Mouse (Mus musculus) left cerebral cortex, adult 8-10 months (tissue): ENCODE results near the gene Poc5. TPM values are rescaled to one million over a fixed set of nuclear protein-coding genes. Genes with fewer than 3 reads are reported as not detected.

ENCODE experiments used
- microRNA-seq, 2 experiments: library from miRNA; unstranded; fragments of <30 nt; microRNA quantifications; one replicate each; pipeline ENCODE4 v1.2.0; 2022
- total RNA-seq, 4 experiments: library from RNA; stranded (reverse); gene quantifications; 2 replicates each; pipeline ENCODE4 v1.2.4; 2022

The Poc5 gene
- total RNA-seq, 4 experiments from 2014 or later: 30.6 to 38.3 (median 34.1) TPM

Small RNA genes within 50 kb of the gene (microRNA-seq; reads per million reads assigned to microRNA genes)
- 0 reads per million in 2 experiments for gene Gm25213

Other genes with a start within 250 kb of the Poc5 start
- gene Ankdd1b, start 82.9 kb downstream of the Poc5 start, total RNA-seq: 1 to 10 TPM in 1 of 4 experiments, under 1 TPM in 3; 0.24 to 1.1 (median 0.29) TPM
- gene Gm17622, start 102.4 kb downstream of the Poc5 start, total RNA-seq: not detected
- 10 to 100 TPM; 12.8 to 15.2 (median 14.3) TPM for gene Polk, start 154.3 kb downstream of the Poc5 start, total RNA-seq
- 10 to 100 TPM; 65.8 to 84.1 (median 71.5) TPM for gene Col4a3bp, start 154.3 kb downstream of the Poc5 start, total RNA-seq